Mouse (Mus musculus): ENCODE measurements at regions not wholly inside any gene's neighbourhood (a gene's known extent, or its start where the extent isn't known, plus 50 kb on each side); places are given as distances from the start of the nearest gene placed in this dataset.

GRCm38 (mm10) chr13:72727126-72727525 is 98.5 kb downstream of the Irx2 start:
- no peaks in the 10 kb centered on the region for H3K27me3 ChIP-seq (replicated peaks; ENCODE audit: control insufficient read depth, insufficient read depth, low read length)
- H3K9ac ChIP-seq (ENCODE audit: low read depth, low read length): no peak overlapping the region
- ATAC-seq (ENCODE audit: low read depth) (no peak; the same call in 1 of the 2 replicates), DNase-seq (ENCODE audit: low spot score) (no peak)
- no peaks in the 10 kb centered on the region for H3K4me1 ChIP-seq (ENCODE audit: control insufficient read depth, insufficient read depth, low read length)
- no peaks in the 10 kb centered on the region for H3K36me3 ChIP-seq (ENCODE audit: control insufficient read depth, insufficient read depth, low read length)
- H3K4me2 ChIP-seq (ENCODE audit: low read depth, low read length): no peak overlapping the region
- H3K4me3 ChIP-seq (ENCODE audit: low read depth, low read length): no peak overlapping the region
- H3K9me3 ChIP-seq (ENCODE audit: control insufficient read depth, low read length): no peaks in the 10 kb centered on the region
- no peak overlapping the region for H3K27ac ChIP-seq (replicated peaks; ENCODE audit: low read depth, low read length)
- 69% methylated on average over 9 of the region's 9 CpGs for WGBS

- peak; percentile 50 for DNase-seq (ENCODE audit: low spot score)
- no peak overlapping the region for H3K9ac ChIP-seq (ENCODE audit: low read depth, low read length)
- H3K36me3 ChIP-seq (ENCODE audit: control insufficient read depth, insufficient read depth, low read length): no peaks in the 10 kb centered on the region
- H3K27me3 ChIP-seq (replicated peaks; ENCODE audit: control insufficient read depth, insufficient read depth, low read length): no peaks in the 10 kb centered on the region
- no peak overlapping the region for H3K27ac ChIP-seq (replicated peaks; ENCODE audit: low read depth, low read length)
- H3K4me2 ChIP-seq (ENCODE audit: low read depth, low read length): no peak overlapping the region
- peak; percentile 37; the same call in 1 of the 2 replicates for ATAC-seq (ENCODE audit: low read depth)
- no peak overlapping the region for H3K4me3 ChIP-seq (ENCODE audit: low read depth, low read length)
- WGBS: 56% methylated on average over 8 of the region's 8 CpGs
- no peaks in the 10 kb centered on the region for H3K4me1 ChIP-seq (ENCODE audit: control insufficient read depth, insufficient read depth, low read length)
- no peaks in the 10 kb centered on the region for H3K9me3 ChIP-seq (ENCODE audit: control insufficient read depth, low read length)
Measured at GRCm38 (mm10) chr13:72735916-72736315, 107.3 kb downstream of the Irx2 start.

- no peaks in the 10 kb centered on the region for H3K27me3 ChIP-seq (replicated peaks; ENCODE audit: control insufficient read depth, insufficient read depth, low read length)
- H3K4me3 ChIP-seq (ENCODE audit: low read depth, low read length): no peak overlapping the region
- H3K36me3 ChIP-seq (ENCODE audit: control insufficient read depth, insufficient read depth, low read length): no peaks in the 10 kb centered on the region
- H3K9ac ChIP-seq (ENCODE audit: low read depth, low read length): no peak overlapping the region
- no peaks in the 10 kb centered on the region for H3K4me1 ChIP-seq (ENCODE audit: control insufficient read depth, insufficient read depth, low read length)
- no peak overlapping the region for H3K27ac ChIP-seq (replicated peaks; ENCODE audit: low read depth, low read length)
- no peaks in the 10 kb centered on the region for H3K9me3 ChIP-seq (ENCODE audit: control insufficient read depth, low read length)
- ATAC-seq (ENCODE audit: low read depth): peak; percentile 75; the same call in 1 of the 2 replicates
- no peak overlapping the region for H3K4me2 ChIP-seq (ENCODE audit: low read depth, low read length)
- 71% methylated on average over 8 of the region's 8 CpGs for WGBS
- peak; percentile 56 for DNase-seq (ENCODE audit: low spot score)
Measured at GRCm38 (mm10) chr13:72736992-72737391, 108.4 kb downstream of the Irx2 start.

- WGBS: 83% methylated on average over 3 of the region's 3 CpGs
- H3K27me3 ChIP-seq (replicated peaks; ENCODE audit: control insufficient read depth, insufficient read depth, low read length): no peaks in the 10 kb centered on the region
- H3K9me3 ChIP-seq (ENCODE audit: control insufficient read depth, low read length): no peaks in the 10 kb centered on the region
- H3K4me3 ChIP-seq (ENCODE audit: low read depth, low read length): no peak overlapping the region
- no peak overlapping the region for H3K4me2 ChIP-seq (ENCODE audit: low read depth, low read length)
- ATAC-seq (ENCODE audit: low read depth) (no peak), DNase-seq (ENCODE audit: low spot score) (no peak)
- H3K9ac ChIP-seq (ENCODE audit: low read depth, low read length): no peak overlapping the region
- H3K36me3 ChIP-seq (ENCODE audit: control insufficient read depth, insufficient read depth, low read length): no peaks in the 10 kb centered on the region
- no peak overlapping the region for H3K27ac ChIP-seq (replicated peaks; ENCODE audit: low read depth, low read length)
- no peaks in the 10 kb centered on the region for H3K4me1 ChIP-seq (ENCODE audit: control insufficient read depth, insufficient read depth, low read length)
Measured at GRCm38 (mm10) chr13:72747187-72747586, 118.6 kb downstream of the Irx2 start.

- Histone ChIP-seq H3K9ac (ENCODE audit: low read depth, low read length) (no peak overlapping the region), H3K4me2 (ENCODE audit: low read depth, low read length) (no peak overlapping the region), H3K36me3 (ENCODE audit: control insufficient read depth, insufficient read depth, low read length) (no peaks in the 10 kb centered on the region), H3K4me1 (ENCODE audit: control insufficient read depth, insufficient read depth, low read length) (no peaks in the 10 kb centered on the region), H3K27ac (replicated peaks; ENCODE audit: low read depth, low read length) (no peak overlapping the region), H3K27me3 (replicated peaks; ENCODE audit: control insufficient read depth, insufficient read depth, low read length) (no peaks in the 10 kb centered on the region), H3K4me3 (ENCODE audit: low read depth, low read length) (no peak overlapping the region), H3K9me3 (ENCODE audit: control insufficient read depth, low read length) (no peaks in the 10 kb centered on the region)
- 91% methylated on average over 4 of the region's 4 CpGs for WGBS
- ATAC-seq (ENCODE audit: low read depth) (no peak), DNase-seq (ENCODE audit: low spot score) (no peak)
Measured at GRCm38 (mm10) chr13:72755036-72755435, 126.4 kb downstream of the Irx2 start.

- Histone ChIP-seq H3K4me2 (ENCODE audit: low read depth, low read length) (no peak overlapping the region), H3K4me3 (ENCODE audit: low read depth, low read length) (no peak overlapping the region), H3K4me1 (ENCODE audit: control insufficient read depth, insufficient read depth, low read length) (no peaks in the 10 kb centered on the region), H3K27ac (replicated peaks; ENCODE audit: low read depth, low read length) (no peak overlapping the region), H3K9me3 (ENCODE audit: control insufficient read depth, low read length) (no peaks in the 10 kb centered on the region), H3K27me3 (replicated peaks; ENCODE audit: control insufficient read depth, insufficient read depth, low read length) (no peaks in the 10 kb centered on the region), H3K36me3 (ENCODE audit: control insufficient read depth, insufficient read depth, low read length) (no peaks in the 10 kb centered on the region), H3K9ac (ENCODE audit: low read depth, low read length) (no peak overlapping the region)
- ATAC-seq (ENCODE audit: low read depth): no peak
- WGBS: 65% methylated on average over 5 of the region's 5 CpGs
- DNase-seq (ENCODE audit: low spot score): no peak
Measured at GRCm38 (mm10) chr13:72762481-72762880, 133.9 kb downstream of the Irx2 start.

- 50% methylated on average over 4 of the region's 4 CpGs for WGBS
- Histone ChIP-seq H3K9me3 (ENCODE audit: control insufficient read depth, low read length) (no peaks in the 10 kb centered on the region), H3K27me3 (replicated peaks; ENCODE audit: control insufficient read depth, insufficient read depth, low read length) (no peaks in the 10 kb centered on the region), H3K36me3 (ENCODE audit: control insufficient read depth, insufficient read depth, low read length) (no peaks in the 10 kb centered on the region), H3K27ac (replicated peaks; ENCODE audit: low read depth, low read length) (no peak overlapping the region), H3K9ac (ENCODE audit: low read depth, low read length) (no peak overlapping the region), H3K4me2 (ENCODE audit: low read depth, low read length) (no peak overlapping the region), H3K4me3 (ENCODE audit: low read depth, low read length) (no peak overlapping the region), H3K4me1 (ENCODE audit: control insufficient read depth, insufficient read depth, low read length) (no peaks in the 10 kb centered on the region)
- DNase-seq (ENCODE audit: low spot score): peak; percentile 39
- no peak; the same call in 1 of the 2 replicates for ATAC-seq (ENCODE audit: low read depth)
Measured at GRCm38 (mm10) chr13:72763337-72763736, 134.7 kb downstream of the Irx2 start.

GRCm38 (mm10) chr13:72767306-72767705 is 138.7 kb downstream of the Irx2 start:
- no peak overlapping the region for H3K9ac ChIP-seq (ENCODE audit: low read depth, low read length)
- no peak overlapping the region for H3K27ac ChIP-seq (replicated peaks; ENCODE audit: low read depth, low read length)
- no peaks in the 10 kb centered on the region for H3K9me3 ChIP-seq (ENCODE audit: control insufficient read depth, low read length)
- no peaks in the 10 kb centered on the region for H3K4me1 ChIP-seq (ENCODE audit: control insufficient read depth, insufficient read depth, low read length)
- H3K4me3 ChIP-seq (ENCODE audit: low read depth, low read length): no peak overlapping the region
- 15% methylated on average over 5 of the region's 5 CpGs for WGBS
- H3K36me3 ChIP-seq (ENCODE audit: control insufficient read depth, insufficient read depth, low read length): no peaks in the 10 kb centered on the region
- ATAC-seq (ENCODE audit: low read depth): no peak
- peak; percentile 51 for DNase-seq (ENCODE audit: low spot score)
- H3K27me3 ChIP-seq (replicated peaks; ENCODE audit: control insufficient read depth, insufficient read depth, low read length): no peaks in the 10 kb centered on the region
- H3K4me2 ChIP-seq (ENCODE audit: low read depth, low read length): no peak overlapping the region

GRCm38 (mm10) chr13:72769007-72769595 is 140.5 kb downstream of the Irx2 start:
- DNase-seq (ENCODE audit: low spot score): peak; percentile 45

More at GRCm38 (mm10) chr13:72769007-72769595, 140.5 kb downstream of the Irx2 start:
- Histone ChIP-seq H3K4me3 (ENCODE audit: low read depth, low read length) (no peak overlapping the region), H3K4me1 (ENCODE audit: control insufficient read depth, insufficient read depth, low read length) (no peaks in the 10 kb centered on the region), H3K9ac (ENCODE audit: low read depth, low read length) (no peak overlapping the region), H3K36me3 (ENCODE audit: control insufficient read depth, insufficient read depth, low read length) (no peaks in the 10 kb centered on the region), H3K27me3 (replicated peaks; ENCODE audit: control insufficient read depth, insufficient read depth, low read length) (no peaks in the 10 kb centered on the region), H3K27ac (replicated peaks; ENCODE audit: low read depth, low read length) (no peak overlapping the region), H3K9me3 (ENCODE audit: control insufficient read depth, low read length) (no peaks in the 10 kb centered on the region), H3K4me2 (ENCODE audit: low read depth, low read length) (no peak overlapping the region)
- 55% methylated on average over 12 of the region's 12 CpGs for WGBS
- ATAC-seq (ENCODE audit: low read depth): no peak

Measured in embryonic facial prominence, embryonic 14.5 days (tissue).